Mouse (Mus musculus): ENCODE data around the gene N4bp2.

DNA sequence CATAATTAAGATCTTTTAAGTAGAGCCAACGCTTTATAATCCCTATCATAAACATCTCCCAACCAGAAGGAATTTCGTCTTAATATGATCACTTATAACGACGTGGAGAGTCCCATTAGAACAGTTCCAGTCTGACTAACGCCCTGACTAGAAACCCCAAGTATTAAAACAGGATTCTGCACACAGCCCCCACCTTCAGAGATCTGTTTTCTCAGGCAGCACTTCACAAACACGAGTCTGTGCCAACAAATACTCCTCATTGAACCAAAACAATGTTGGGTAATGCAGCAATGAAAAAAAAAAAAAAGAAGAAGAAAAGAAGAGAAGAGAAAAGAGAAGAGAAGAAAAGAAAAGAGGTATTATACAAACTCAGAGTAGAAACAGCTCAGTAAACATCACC is 96.1 kb downstream of the N4bp2 start:
- TF ChIP-seq POLR2A (IDR thresholded peaks at IDR 0.05; ENCODE audit: control insufficient read depth, extremely low read depth, insufficient read depth, low read length, poor library complexity) (no peak), CTCF (IDR thresholded peaks at IDR 0.05; ENCODE audit: borderline replicate concordance, control insufficient read depth, extremely low read depth, insufficient read depth, low read length, poor library complexity) (no peak)
